Mouse (Mus musculus): ENCODE measurements around the gene Ugdh.

The Ugdh gene

GRCm38 (mm10) chr5:65428321-65428720 lies 7.4 kb downstream of the Ugdh start:
- DNase-seq (ENCODE audit: low spot score in 2 of 2), result no peak

DNA sequence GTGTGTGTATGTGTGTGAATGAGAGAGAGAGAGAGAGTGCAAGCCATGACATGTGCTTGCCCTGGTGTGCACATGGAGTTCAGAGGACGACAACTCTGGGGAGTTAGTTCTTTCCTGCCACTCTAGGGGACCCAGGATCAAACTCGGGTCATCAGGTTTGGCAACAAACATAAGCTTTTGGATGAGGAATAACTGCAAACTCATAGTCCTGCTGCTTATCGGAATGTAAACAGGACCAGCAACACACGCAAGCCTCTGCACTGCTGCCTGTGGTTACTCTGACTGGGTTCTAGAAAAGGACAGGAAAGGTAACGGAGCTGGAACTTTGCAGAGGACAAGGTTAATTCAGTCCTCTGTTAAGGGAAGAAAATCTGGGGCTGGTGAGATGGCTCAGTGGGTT lies 10.5 kb downstream of the Ugdh start:
- DNase-seq (ENCODE audit: low spot score in 2 of 2), result no peak

DNA sequence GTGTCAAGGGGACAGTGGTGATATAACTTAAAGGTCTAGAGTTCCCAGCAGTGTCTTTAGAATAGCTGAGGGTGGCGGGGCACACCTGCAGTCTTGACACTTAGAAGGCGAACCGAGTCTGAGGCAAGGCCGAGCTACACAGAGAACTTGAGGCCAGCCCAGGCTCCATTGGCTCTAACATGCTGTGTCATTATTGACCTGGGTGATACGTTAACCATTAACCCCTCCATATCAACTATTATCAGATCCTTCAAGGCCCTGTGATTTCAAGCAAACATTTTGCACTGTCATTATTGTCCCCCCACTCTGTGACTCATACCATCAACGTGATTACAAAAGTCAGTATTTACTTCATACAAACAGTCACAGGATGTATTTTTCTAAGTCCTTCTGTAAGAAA lies 11.5 kb downstream of the Ugdh start:
- no peak for DNase-seq (ENCODE audit: low spot score in 2 of 2)

DNA sequence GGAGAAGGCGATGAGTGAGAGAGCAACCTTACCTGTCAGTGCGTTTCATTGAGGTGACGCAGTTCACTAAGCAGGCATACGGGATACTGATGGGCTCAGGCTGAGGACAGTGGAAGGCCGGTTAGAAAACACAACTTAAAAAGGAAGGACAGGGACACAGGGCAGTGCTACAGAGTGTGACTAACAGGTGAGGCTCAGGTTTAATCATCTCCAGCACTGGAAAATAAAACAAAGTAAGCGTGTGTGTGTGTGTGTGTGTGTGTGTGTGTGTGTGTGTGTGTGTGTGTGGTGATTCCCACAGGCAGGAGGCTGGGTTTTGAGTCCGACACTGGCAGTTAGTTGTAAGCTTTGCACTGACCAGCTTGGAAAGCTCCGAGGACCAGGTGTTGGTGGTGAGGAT lies 12.9 kb downstream of the Ugdh start:
- no peak for DNase-seq (ENCODE audit: low spot score in 2 of 2)

DNA sequence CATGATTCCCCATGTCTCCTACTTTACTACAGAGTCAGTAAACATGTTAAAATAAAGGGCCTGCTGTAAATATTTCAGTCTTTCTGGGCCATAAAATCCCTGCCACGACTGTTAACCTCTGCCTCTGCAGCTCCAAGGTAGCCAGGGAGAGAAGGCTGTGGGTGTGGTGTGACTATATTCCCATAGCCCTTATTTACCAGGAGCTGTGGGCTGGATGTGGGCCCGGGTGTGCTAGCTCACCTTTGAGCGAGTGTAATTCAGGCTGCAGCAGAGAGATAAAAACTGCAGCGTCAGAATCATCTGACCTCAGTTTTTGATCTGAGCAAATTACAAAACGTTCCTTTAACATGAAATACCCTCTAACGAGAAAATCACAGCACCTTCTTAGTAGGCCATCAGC lies 14.9 kb downstream of the Ugdh start:
- DNase-seq (ENCODE audit: low spot score in 2 of 2), result no peak

DNA sequence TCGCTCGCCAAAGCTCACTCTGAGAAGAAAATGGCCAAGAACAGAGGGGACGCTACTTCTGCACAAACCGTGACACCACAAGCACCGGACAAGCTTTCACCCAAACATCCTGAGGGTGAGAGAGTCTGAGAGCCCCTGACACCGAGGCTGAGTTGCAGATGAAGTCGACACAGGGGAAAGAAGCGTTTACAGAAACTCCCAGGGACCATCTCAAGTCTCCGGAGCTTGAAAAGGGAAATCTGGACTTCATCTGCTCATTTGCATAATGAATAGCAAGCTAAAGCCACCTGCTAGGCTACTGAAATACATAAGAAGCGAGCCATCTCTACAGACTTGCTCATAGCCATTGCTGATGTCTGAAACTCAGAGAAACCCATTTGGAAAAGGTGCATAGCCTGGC lies 16.6 kb downstream of the Ugdh start:
- DNase-seq (ENCODE audit: low spot score in 2 of 2), result no peak

DNA sequence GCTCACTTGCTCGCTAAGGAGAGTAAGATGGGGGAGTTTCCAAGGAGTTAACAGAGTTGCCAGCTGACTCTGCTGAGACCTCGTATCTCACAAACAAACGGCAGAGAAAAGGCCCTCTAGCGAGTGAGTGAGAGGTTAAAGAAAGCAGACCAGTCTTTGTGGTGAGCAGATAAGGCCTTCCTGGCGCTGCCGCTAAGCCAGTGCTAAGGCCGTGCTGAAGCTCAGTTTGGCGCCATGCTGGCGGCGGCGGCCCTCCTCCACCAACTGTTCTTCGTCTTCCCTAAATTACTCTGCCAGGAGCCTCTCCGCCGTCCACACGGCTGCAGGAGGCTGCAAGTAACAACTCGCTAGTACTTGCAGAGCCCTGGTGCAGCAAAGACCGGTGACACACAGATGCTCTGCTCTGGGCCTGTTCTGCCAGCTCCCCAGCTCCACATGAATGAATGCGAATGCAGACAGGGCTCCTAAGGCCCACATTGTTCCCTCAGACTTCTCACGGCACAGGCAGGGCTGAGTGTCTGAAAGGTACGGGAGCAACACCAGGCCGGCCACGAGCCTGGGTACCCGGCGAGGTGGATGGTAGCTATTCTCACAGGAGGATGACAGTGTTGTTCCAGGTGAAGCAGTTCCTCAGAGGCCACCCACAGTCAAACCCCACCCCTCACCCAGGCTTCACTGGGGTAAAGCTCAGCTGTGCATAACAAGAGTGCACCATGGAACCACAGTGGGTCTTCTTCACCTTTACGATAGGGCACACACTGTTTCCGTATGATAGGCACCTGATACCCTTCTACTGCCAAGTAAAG lies 19.9 kb downstream of the Ugdh start:
- DNase-seq (ENCODE audit: low spot score in 2 of 2), result no peak

DNA sequence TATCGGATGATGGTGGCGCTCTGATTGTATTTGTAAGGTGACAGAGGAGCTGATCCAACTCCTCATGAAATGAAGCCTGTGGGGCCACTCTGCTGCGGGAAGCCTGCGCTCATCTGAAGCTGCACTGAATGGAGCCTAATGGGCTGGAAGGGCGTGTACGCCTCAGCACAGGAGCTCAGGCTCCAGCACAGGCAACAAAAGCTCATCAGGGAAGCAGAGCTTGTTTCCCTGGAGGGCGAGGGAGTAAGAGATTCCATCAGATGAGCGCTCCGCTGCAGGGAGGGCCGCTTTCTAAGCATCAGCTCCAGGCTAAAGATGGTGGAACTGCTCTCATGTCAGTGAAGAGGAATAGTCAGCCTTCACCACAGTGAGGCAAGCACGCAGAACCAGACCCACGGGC lies 27.8 kb downstream of the Ugdh start:
- DNase-seq (ENCODE audit: low spot score in 2 of 2), result no peak

GRCm38 (mm10) chr5:65401251-65401994 lies 34.3 kb downstream of the Ugdh start:
- peak; percentile 65 to 69 for DNase-seq (ENCODE audit: low spot score in 2 of 2)

DNA sequence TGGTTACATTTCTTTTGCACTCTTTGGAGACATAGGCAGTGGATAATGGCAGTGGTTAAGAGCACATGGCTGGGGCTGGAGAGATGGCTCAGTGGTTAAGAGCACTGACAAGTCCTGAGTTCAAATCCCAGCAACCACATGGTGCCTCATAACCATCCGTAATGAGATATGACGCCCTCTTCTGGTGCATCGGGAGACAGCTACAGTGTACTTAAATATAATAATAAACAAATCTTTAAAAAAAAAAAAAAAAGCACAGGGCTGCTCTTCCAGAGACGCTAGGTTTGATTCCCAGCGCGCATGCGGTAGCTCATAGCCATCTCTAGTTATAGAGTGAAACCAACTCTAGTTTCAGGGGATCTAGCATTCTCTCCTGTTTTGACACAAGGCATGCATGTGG lies 41.3 kb downstream of the Ugdh start:
- no peak for DNase-seq (ENCODE audit: low spot score in 2 of 2)

GRCm38 (mm10) chr5:65391753-65392152 lies 44.0 kb downstream of the Ugdh start:
- no peak for DNase-seq (ENCODE audit: low spot score in 2 of 2)

- peak; percentile 99 for DNase-seq (ENCODE audit: low spot score in 2 of 2)
Observed at GRCm38 (mm10) chr5:65390648-65391644, 44.8 kb downstream of the Ugdh start, which contains the start of the genes Rpl9 and Lias. Gene Rpl9, minus strand, starts transcription at chr5:65391444. Gene Lias, plus strand, starts transcription at chr5:65391497.

- DNase-seq (ENCODE audit: low spot score in 2 of 2), result no peak
Observed at GRCm38 (mm10) chr5:65387008-65387867, 48.5 kb downstream of the Ugdh start.

DNA sequence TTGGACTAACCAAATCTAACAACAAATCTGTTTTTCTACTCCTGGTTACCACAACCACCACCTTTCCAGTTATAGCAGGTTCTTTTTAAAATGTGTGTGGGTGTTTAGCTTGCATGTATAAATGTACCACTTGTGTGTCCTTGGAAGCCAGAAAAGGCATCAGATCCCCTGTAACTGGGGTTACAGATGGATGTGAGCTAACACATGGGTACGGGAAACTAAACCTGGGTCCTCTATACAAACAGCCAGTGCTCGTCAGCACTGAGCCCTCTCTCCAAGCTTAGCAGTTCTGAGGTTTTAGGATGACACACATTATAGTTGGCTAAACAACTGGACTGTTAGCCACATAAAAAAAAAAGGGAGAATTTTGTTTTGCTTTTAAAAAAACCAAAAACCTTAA lies 50.0 kb downstream of the Ugdh start:
- DNase-seq (ENCODE audit: low spot score in 2 of 2), result no peak

DNA sequence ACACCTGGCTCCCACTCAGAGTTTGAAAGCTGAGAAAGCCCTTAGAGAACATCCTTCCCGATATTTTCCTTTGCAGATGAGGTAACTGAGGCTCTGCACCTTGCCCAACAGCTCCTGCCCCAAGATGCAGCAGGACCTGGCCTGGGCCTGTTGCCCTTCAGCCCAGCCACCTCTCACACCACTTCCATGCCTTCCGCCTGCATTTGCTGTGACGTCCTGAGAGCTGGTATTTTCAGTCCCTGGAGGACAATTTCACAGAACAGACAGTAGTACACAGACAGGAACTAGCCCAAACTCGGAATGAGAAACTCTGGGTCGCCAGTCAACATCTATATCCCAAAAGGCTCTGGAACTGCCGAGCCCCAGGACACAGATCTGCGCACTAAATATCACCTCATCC lies 61.0 kb downstream of the Ugdh start:
- DNase-seq (ENCODE audit: low spot score in 2 of 2), result no peak

GRCm38 (mm10) chr5:65371551-65371950 lies 64.2 kb downstream of the Ugdh start:
- DNase-seq (ENCODE audit: low spot score in 2 of 2), result no peak

DNA sequence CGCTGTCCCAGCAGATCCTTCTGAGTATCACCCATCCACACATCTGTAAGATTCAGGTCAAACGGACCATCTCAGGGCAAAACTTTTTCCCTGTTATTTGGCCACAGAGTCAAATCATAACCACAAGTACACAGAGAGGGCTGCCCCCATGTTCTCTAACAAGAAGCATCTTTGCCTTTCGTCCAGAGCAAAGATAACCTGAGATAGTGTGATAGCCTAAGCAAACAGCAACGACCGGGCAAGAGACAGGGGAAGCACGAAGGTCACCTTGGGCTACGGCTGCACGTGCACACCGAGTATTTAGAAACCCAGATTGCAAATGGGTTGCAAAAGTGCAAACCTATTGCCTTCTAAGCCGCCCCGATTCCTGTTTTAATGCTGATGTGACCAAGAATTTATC lies 67.9 kb downstream of the Ugdh start:
- DNase-seq (ENCODE audit: low spot score in 2 of 2), result no peak

Measured in frontal cortex, postnatal 25 days (tissue).